In genomic region chr14:41025087-41025486, GRCm38 (mm10) we compare ENCODE assay signal across 28 mouse cellular contexts. TPM values are rescaled to one million over a fixed set of nuclear protein-coding genes. Genes with fewer than 3 reads are reported as not detected.
"Had no signal": no experiment of that assay in that cellular context is flagged by ENCODE, and none has a peak within 500 bp of the region (broad histone marks: within the 10 kb centered on the region; RNA-seq: fewer than 3 reads in every experiment).

No protein-coding gene starts in this region.

- H3K27ac ChIP-seq: layer of hippocampus, adult 2 months; limb, embryonic 10.5 days; limb, embryonic 13.5 days; lung, embryonic 15.5 days; midbrain, embryonic 10.5 days; stomach, postnatal 0 days had no signal

- H3K9me3 ChIP-seq: limb, embryonic 10.5 days; limb, embryonic 13.5 days; lung, embryonic 15.5 days; megakaryocyte, embryonic 14.5 days; midbrain, embryonic 10.5 days had no signal

- H3K4me1 ChIP-seq: limb, embryonic 10.5 days; limb, embryonic 13.5 days; lung, embryonic 15.5 days; midbrain, embryonic 10.5 days had no signal

- H3K27me3 ChIP-seq: limb, embryonic 13.5 days; lung, embryonic 15.5 days; megakaryocyte, embryonic 14.5 days had no signal

- H3K4me2 ChIP-seq: limb, embryonic 13.5 days; lung, embryonic 15.5 days had no signal

- DNase-seq: kidney, adult 18-20 months; kidney, adult 9 months; kidney, postnatal 14 days; kidney, postnatal 4 days; layer of hippocampus, adult 9-11 months; lung, postnatal 10 days; lung, postnatal 36 days; midbrain, embryonic 14.5 days; thymus, adult 2 months; thymus, postnatal 14 days; thymus, postnatal 4 days had no signal

- H3K36me3 ChIP-seq: limb, embryonic 10.5 days; limb, embryonic 13.5 days; lung, embryonic 15.5 days; midbrain, embryonic 10.5 days had no signal

- H3K4me3 ChIP-seq: layer of hippocampus, adult 2 months; limb, embryonic 10.5 days; limb, embryonic 13.5 days; lung, embryonic 15.5 days; megakaryocyte, embryonic 14.5 days; midbrain, embryonic 10.5 days had no signal

- H3K9ac ChIP-seq: limb, embryonic 13.5 days; lung, embryonic 15.5 days had no signal

RNA-seq across cellular contexts. Expression of gene Dydc2, which starts 43.9 kb away (rescaled TPM):
- total RNA-seq: liver, adult 2 months; midbrain, postnatal 0 days had no signal
- polyA plus RNA-seq: intestine, embryonic 14.5 days; kidney, embryonic 16.5 days; limb, embryonic 10.5 days; limb, embryonic 13.5 days; liver, adult 2 months; stomach, embryonic 14.5 days; stomach, postnatal 0 days; thymus, adult 2 months had no signal

RNA-seq across cellular contexts. Expression of gene Dydc1, which starts 47.6 kb away (rescaled TPM):
- total RNA-seq: layer of hippocampus, adult 2 months; layer of hippocampus, postnatal 25 days; left cerebral cortex, adult 18-20 months; left cerebral cortex, postnatal 25 days; liver, adult 2 months had no signal
- polyA plus RNA-seq: intestine, embryonic 14.5 days; kidney, embryonic 16.5 days; limb, embryonic 10.5 days; limb, embryonic 13.5 days; liver, adult 2 months; lung, embryonic 15.5 days; midbrain, embryonic 10.5 days; midbrain, embryonic 14.5 days; neural tube, embryonic 11.5 days; neural tube, embryonic 14.5 days; stomach, embryonic 14.5 days; stomach, postnatal 0 days had no signal
